Mouse (Mus musculus) midbrain, postnatal 0 days (tissue): Measurements from ENCODE around the gene Rps19bp1. TPM values are rescaled to one million over a fixed set of nuclear protein-coding genes. Genes with fewer than 3 reads are reported as not detected.

Experiments used
- ATAC-seq: fragments of 200-750 bp; cut with Nextera tagmentation; 2 replicates; pipeline ENCODE4 v1.8.0; 2017; ENCODE audit warnings: moderate number of reproducible peaks, mild to moderate bottlenecking, moderate TSS enrichment, moderate library complexity; ENCODE audit not compliant: low FRiP score
- DNase-seq: peaks from one replicate; pipeline ENCODE4 v3.0.0-alpha.2; 2015; ENCODE audit warnings: low spot score
- H3K27ac ChIP-seq: fragments of 300-500 bp; sonication (generic); 2 replicates; pipeline ENCODE4 v1.5.1; 2014; ENCODE audit warnings: low read depth, mild to moderate bottlenecking, low read length, mixed read lengths
- H3K27me3 ChIP-seq: fragments of 300-500 bp; sonication (generic); 2 replicates; pipeline ENCODE4 v1.6.1; 2014; ENCODE audit warnings: low read length, control low read depth, mixed read lengths; ENCODE audit not compliant: insufficient read depth
- H3K36me3 ChIP-seq: fragments of 300-500 bp; sonication (generic); 2 replicates; pipeline ENCODE4 v1.6.1; 2014; ENCODE audit warnings: low read length, control low read depth, mixed read lengths; ENCODE audit not compliant: insufficient read depth
- H3K4me1 ChIP-seq: fragments of 300-500 bp; sonication (generic); 2 replicates; pipeline ENCODE4 v1.6.1; 2014; ENCODE audit warnings: mild to moderate bottlenecking, control low read depth, antibody characterized with exemption, low read length, mixed read lengths; ENCODE audit not compliant: insufficient read depth
- H3K4me2 ChIP-seq: fragments of 300-500 bp; sonication (generic); 2 replicates; pipeline ENCODE4 v1.6.1; 2014; ENCODE audit warnings: low read depth, mild to moderate bottlenecking, low read length, mixed read lengths; ENCODE audit not compliant: poor library complexity, severe bottlenecking
- H3K4me3 ChIP-seq: fragments of 300-500 bp; sonication (generic); 2 replicates; pipeline ENCODE4 v1.5.1; 2014; ENCODE audit warnings: low read depth, mild to moderate bottlenecking, low read length, moderate library complexity
- H3K9ac ChIP-seq: fragments of 300-500 bp; sonication (generic); replicated peaks from 2 replicates; pipeline ENCODE4 v1.6.1; 2014; ENCODE audit warnings: mild to moderate bottlenecking, low read length, moderate library complexity, mixed read lengths; ENCODE audit not compliant: poor library complexity, severe bottlenecking
- H3K9me3 ChIP-seq: fragments of 300-500 bp; sonication (generic); 2 replicates; pipeline ENCODE4 v1.6.1; 2016; ENCODE audit warnings: low read length, control low read depth
- CTCF ChIP-seq: IDR thresholded peaks from 2 replicates; pipeline ENCODE4 v1.5.1; 2016; ENCODE audit warnings: antibody characterized with exemption, mild to moderate bottlenecking
- WGBS: fragments of 180-500 bp; shearing (Covaris S2); extraction: QIAGEN DNeasy Blood & Tissue Kit; methylation state at CpG from one replicate; pipeline ENCODE4 v1.1.7; 2014; 5-methylcytosine and 5-hydroxymethylcytosine counted together
- polyA plus RNA-seq: library from polyadenylated mRNA; unstranded; fragments of >200 nt; fragmentation: Nextera tagmentation; extraction: Ambion mirVana; gene quantifications from 2 replicates; pipeline ENCODE4 v1.2.1, GENCODE M21; 2015
- total RNA-seq: library from RNA; depleted of rRNA; stranded (reverse); fragments of >200 nt; gene quantifications from 2 replicates; pipeline ENCODE4 v1.2.3, GENCODE M21; 2014

The Rps19bp1 gene
- total and polyA plus RNA-seq, 2 experiments from 2014 or later, result 34.5 to 87.1 TPM

DNA sequence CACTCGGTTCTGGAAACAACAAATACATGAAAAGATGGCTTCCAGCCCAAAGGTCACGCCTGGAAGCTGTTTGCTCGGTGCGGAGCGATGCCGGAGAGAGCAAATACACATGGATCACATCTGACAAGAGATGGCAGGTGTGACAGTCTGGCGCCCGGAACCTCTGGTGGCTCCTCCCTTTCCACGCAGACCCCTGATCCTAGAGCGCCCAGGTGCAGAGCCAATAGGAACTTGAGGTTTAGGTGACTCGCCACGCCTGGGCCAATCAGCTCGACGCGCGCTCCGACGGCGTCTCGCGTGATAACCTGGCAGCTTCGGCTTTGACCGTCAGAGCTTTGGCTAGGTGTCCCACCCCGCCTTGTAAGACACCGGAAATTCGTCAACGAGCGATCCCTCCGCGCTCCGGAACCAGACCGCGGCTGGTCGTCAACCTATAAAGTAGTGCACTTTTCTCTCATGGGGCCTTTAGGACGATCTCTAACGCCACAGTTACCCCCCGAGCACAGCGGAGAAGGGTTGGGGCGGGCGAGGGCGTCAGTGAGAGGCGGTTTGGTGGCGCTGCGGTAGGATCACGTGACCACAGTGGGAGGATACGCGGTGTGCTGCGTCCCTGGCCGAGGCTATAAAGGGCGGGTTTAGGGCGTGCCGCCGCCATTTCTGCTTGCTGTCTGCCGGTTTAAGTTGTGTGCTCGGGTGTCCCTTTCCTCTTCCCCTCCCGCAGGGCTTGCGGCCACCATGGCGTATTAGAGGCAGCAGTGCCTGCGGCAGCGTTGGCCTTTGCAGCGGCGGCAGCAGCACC is 9.1 kb downstream of the Rps19bp1 start, which contains the start of gene Atf4:
TSS of gene Atf4 (plus strand) at position 338 of the 799 bp plus-strand sequence.
- ATAC-seq (peak; percentile 95), DNase-seq (peak; percentile 100)
- no peaks in the 10 kb centered on the region for H3K9me3 ChIP-seq
- peak within 1 kb of the TSS; percentile 100 for H3K9ac ChIP-seq
- peak within 1 kb of the TSS; percentile 99 for H3K27ac ChIP-seq
- no peak; the same call in 1 of the 2 replicates for TF ChIP-seq CTCF
- peak within 1 kb of the TSS; percentile 95 for H3K4me2 ChIP-seq
- H3K4me3 ChIP-seq, result peak within 1 kb of the TSS; percentile 90
- peaks cover 44% of the 10 kb centered on the region for H3K36me3 ChIP-seq
- H3K27me3 ChIP-seq, result no peaks in the 10 kb centered on the region
- under 1% methylated on average over 61 of the region's 62 CpGs for WGBS
- H3K4me1 ChIP-seq, result peaks cover 6% of the 10 kb centered on the region; the same call in 1 of the 2 replicates

DNA sequence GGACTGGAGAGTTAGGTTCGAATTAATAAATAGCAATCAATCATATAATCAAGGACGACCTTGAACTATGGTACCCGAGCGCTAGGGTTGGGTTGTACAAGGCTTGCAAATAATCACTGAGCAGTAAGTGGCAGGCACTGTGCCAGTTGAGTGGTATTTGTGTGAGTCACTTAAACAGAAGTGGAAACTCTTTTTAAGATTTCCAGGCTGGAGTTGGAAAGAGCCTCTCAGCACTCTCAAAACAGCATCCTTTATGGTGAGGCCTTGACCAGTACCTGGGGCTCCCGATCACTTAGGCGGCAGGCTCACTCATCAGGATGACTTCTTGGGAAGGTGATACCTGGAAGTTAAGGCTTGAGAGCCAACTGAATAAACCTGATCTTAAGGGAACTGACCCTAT is 9.9 kb downstream of the Rps19bp1 start:
- DNase-seq, result no peak
- TF ChIP-seq CTCF, result no peak
- peaks cover 48% of the 10 kb centered on the region for H3K36me3 ChIP-seq

DNA sequence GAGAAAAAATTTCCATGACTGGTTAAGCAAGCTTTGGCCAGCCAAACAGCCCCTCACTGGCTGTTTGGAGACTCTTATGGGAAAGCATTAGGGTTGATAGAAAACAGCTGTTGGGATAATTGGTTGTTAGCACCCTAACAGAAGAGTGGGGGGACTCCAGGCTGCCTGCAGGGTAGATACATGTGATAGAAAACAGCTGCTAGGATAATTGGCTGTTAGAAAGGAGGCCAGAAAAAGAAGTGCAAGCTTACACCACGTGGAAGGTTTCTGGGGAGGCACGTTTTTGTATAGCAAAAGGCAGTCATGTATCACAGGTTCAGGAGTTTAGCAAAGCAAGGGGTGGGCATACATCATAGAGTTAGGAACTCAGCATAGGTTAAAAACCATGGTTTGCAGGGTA is 10.6 kb downstream of the Rps19bp1 start:
- no peak for TF ChIP-seq CTCF
- H3K27ac ChIP-seq, result peak overlapping the region; percentile 99; the same call in 1 of the 2 replicates
- DNase-seq (no peak), ATAC-seq (no peak)
- peaks cover 6% of the 10 kb centered on the region; the same call in 1 of the 2 replicates for H3K4me1 ChIP-seq
- H3K9me3 ChIP-seq, result no peaks in the 10 kb centered on the region
- 56% methylated on average over 2 of the region's 2 CpGs for WGBS
- no peaks in the 10 kb centered on the region for H3K27me3 ChIP-seq
- no peak overlapping the region for H3K4me2 ChIP-seq
- no peak overlapping the region for H3K9ac ChIP-seq
- peaks cover 51% of the 10 kb centered on the region for H3K36me3 ChIP-seq
- no peak overlapping the region for H3K4me3 ChIP-seq

More for the DNA sequence above, 9.9 kb downstream of the Rps19bp1 start:
- Histone ChIP-seq H3K9ac (peak overlapping the region; percentile 62), H3K4me3 (peak overlapping the region; percentile 90), H3K9me3 (no peaks in the 10 kb centered on the region), H3K4me1 (peaks cover 6% of the 10 kb centered on the region; the same call in 1 of the 2 replicates), H3K27me3 (no peaks in the 10 kb centered on the region), H3K27ac (peak overlapping the region; percentile 99), H3K4me2 (peak overlapping the region; percentile 95)
- WGBS, result 59% methylated on average over 6 of the region's 6 CpGs
- ATAC-seq, result no peak

DNA sequence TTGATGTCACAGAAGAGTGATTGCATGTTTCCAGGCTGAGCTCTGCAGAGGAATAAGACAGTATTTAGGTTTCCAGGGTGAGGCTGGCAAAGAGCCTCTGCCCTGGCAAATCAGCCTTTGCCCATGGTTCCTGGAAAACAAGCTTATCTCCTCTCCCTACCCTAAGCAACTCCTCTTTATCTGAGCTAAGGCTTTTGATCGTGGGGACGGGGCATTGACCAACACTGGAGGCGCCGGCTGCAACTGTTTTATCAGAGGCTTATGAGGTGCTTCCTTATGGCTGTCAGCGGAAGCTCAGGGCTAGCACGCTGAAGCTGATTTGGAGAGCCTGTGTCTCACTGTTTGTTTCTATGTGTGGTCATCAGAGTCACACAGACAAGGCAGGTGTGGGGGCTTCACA is 13.5 kb downstream of the Rps19bp1 start:
- H3K4me3 ChIP-seq, result no peak overlapping the region
- no peaks in the 10 kb centered on the region for H3K4me1 ChIP-seq
- no peaks in the 10 kb centered on the region for H3K9me3 ChIP-seq
- H3K4me2 ChIP-seq, result no peak overlapping the region
- no peak overlapping the region for H3K9ac ChIP-seq
- H3K36me3 ChIP-seq, result peaks cover 46% of the 10 kb centered on the region
- H3K27ac ChIP-seq, result no peak overlapping the region
- DNase-seq, result no peak
- H3K27me3 ChIP-seq, result no peaks in the 10 kb centered on the region
- no peak for TF ChIP-seq CTCF
- ATAC-seq, result no peak
- WGBS, result 92% methylated on average over 6 of the region's 6 CpGs

DNA sequence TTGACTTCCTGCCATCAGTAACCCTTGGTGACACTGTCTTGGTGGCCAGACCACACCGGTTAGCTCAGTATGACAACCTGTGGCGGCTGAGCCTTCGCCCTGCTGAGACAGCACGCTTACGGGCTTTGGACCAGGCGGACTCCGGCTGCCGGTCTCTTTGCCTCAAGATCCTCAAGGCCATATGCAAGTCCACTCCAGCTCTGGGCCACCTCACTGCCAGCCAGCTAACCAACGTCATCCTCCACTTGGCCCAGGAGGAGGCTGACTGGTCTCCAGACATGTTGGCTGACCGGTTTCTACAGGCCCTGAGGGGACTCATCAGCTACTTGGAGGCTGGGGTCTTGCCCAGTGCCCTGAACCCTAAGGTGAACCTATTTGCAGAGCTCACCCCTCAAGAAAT is 14.4 kb downstream of the Rps19bp1 start:
- no peak overlapping the region for H3K9ac ChIP-seq
- no peaks in the 10 kb centered on the region for H3K9me3 ChIP-seq
- no peak overlapping the region for H3K4me2 ChIP-seq
- H3K4me1 ChIP-seq, result no peaks in the 10 kb centered on the region
- H3K27me3 ChIP-seq, result no peaks in the 10 kb centered on the region
- no peak for TF ChIP-seq CTCF
- DNase-seq (no peak), ATAC-seq (no peak)
- H3K27ac ChIP-seq, result no peak overlapping the region
- no peak overlapping the region for H3K4me3 ChIP-seq
- peaks cover 47% of the 10 kb centered on the region for H3K36me3 ChIP-seq
- 92% methylated on average over 10 of the region's 10 CpGs for WGBS

DNA sequence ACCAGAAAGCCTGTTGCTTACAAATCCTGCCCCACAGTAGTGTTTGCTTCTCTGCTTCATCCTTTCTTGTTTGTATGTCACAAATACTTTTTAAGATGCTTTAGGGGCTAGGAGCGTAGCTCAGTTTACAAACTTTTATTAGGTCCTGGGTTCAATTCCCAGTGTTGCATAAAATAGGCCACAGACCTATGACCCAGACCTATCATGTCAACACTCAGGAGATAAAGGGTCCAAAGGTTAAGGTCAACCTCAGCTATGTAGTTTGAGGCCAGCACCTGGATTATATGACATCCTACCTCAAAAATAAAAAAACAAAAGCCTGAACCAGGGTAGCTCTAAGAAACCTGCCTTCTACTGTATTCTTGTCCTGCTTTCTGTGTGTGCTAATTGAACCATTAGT is 15.5 kb downstream of the Rps19bp1 start:
- no peak for DNase-seq
- Histone ChIP-seq H3K4me1 (no peaks in the 10 kb centered on the region), H3K27me3 (no peaks in the 10 kb centered on the region), H3K4me3 (no peak overlapping the region), H3K36me3 (peaks cover 50% of the 10 kb centered on the region), H3K4me2 (no peak overlapping the region), H3K9ac (no peak overlapping the region), H3K27ac (no peak overlapping the region), H3K9me3 (no peaks in the 10 kb centered on the region)
- 100% methylated on average over 1 of the region's 1 CpGs for WGBS
- ATAC-seq, result no peak
- no peak for TF ChIP-seq CTCF
